Mouse (Mus musculus) liver, embryonic 11.5 days (tissue): ENCODE measurements around the gene Casp3. TPM values are rescaled to one million over a fixed set of nuclear protein-coding genes. Genes with fewer than 3 reads are reported as not detected.

Source experiments
- ATAC-seq: fragments of 200-750 bp; cut with Nextera tagmentation; replicated peaks from 2 replicates; pipeline ENCODE4 v1.8.0; 2017; ENCODE audit warnings: moderate number of reproducible peaks, mild to moderate bottlenecking, moderate TSS enrichment, moderate library complexity; ENCODE audit not compliant: low FRiP score
- DNase-seq: peaks from one replicate; pipeline ENCODE4 v3.0.0-alpha.2; 2017; ENCODE audit warnings: low spot score
- H3K27ac ChIP-seq: fragments of 300-500 bp; sonication (generic); 2 replicates; pipeline ENCODE4 v1.5.1; 2014; ENCODE audit warnings: mild to moderate bottlenecking, low read depth, low read length, control low read depth
- H3K27me3 ChIP-seq: fragments of 300-500 bp; sonication (generic); replicated peaks from 2 replicates; pipeline ENCODE4 v1.6.1; 2014; ENCODE audit warnings: low read length, mixed read lengths; ENCODE audit not compliant: control insufficient read depth, insufficient read depth
- H3K36me3 ChIP-seq: fragments of 300-500 bp; sonication (generic); 2 replicates; pipeline ENCODE4 v1.6.1; 2014; ENCODE audit warnings: mild to moderate bottlenecking, low read length, moderate library complexity, mixed read lengths; ENCODE audit not compliant: control insufficient read depth, insufficient read depth
- H3K4me1 ChIP-seq: fragments of 300-500 bp; sonication (generic); replicated peaks from 2 replicates; pipeline ENCODE4 v1.6.1; 2014; ENCODE audit warnings: low read length, mixed read lengths; ENCODE audit not compliant: control insufficient read depth, insufficient read depth
- H3K4me2 ChIP-seq: fragments of 300-500 bp; sonication (generic); 2 replicates; pipeline ENCODE4 v1.6.1; 2014; ENCODE audit warnings: mild to moderate bottlenecking, control low read depth, moderate library complexity
- H3K4me3 ChIP-seq: fragments of 300-500 bp; sonication (generic); 2 replicates; pipeline ENCODE4 v1.5.1; 2014; ENCODE audit warnings: low read depth, low read length, control low read depth
- H3K9ac ChIP-seq: fragments of 300-500 bp; sonication (generic); 2 replicates; pipeline ENCODE4 v1.6.1; 2014; ENCODE audit warnings: low read depth, low read length, control low read depth
- H3K9me3 ChIP-seq: fragments of 300-500 bp; sonication (generic); 2 replicates; pipeline ENCODE4 v1.6.1; 2016; ENCODE audit warnings: low read length, inconsistent platforms, mixed read lengths; ENCODE audit not compliant: control insufficient read depth
- WGBS: fragments of 180-500 bp; shearing (Covaris S2); extraction: QIAGEN DNeasy Blood & Tissue Kit; methylation state at CpG from one replicate; pipeline ENCODE4 v1.1.7; 2014; 5-methylcytosine and 5-hydroxymethylcytosine counted together
- polyA plus RNA-seq: library from polyadenylated mRNA; unstranded; fragments of >200 nt; fragmentation: Nextera tagmentation; extraction: Ambion mirVana; gene quantifications from 2 replicates; pipeline ENCODE4 v1.2.1, GENCODE M21; 2014

The Casp3 gene
- polyA plus RNA-seq, 1 experiment from 2014 or later: 155 TPM

DNA sequence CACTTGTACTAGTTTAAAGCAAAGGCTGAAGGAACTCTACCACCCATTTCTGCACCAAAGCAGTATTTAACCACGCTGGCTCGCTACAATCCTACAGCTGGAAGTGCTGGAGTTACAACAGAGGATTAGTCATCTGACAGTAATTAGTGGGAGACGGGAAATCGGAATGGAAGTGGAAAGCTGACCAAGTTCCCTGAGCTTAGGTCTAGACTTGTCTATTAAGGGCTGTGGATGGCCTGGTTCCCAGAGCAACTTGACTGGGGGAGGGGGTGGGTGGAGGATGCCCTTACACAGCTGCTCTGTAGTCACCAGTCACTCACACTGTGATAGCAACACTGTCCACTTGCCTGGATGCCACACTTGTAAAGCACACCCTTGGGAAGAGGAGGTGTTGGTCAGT lies 3.7 kb upstream of the Casp3 start:
- Histone ChIP-seq H3K27me3 (no peaks in the 10 kb centered on the region), H3K4me3 (no peak overlapping the region), H3K9me3 (no peaks in the 10 kb centered on the region), H3K9ac (no peak overlapping the region), H3K4me1 (peaks cover 4% of the 10 kb centered on the region; the same call in 1 of the 2 replicates), H3K4me2 (no peak overlapping the region), H3K36me3 (no peaks in the 10 kb centered on the region), H3K27ac (no peak overlapping the region)
- WGBS: 75% methylated on average over 4 of the region's 4 CpGs
- no peak for ATAC-seq
- no peak for DNase-seq

- Histone ChIP-seq H3K4me2 (peak overlapping the region; percentile 81), H3K9me3 (no peaks in the 10 kb centered on the region), H3K27ac (peak overlapping the region; percentile 93), H3K27me3 (no peaks in the 10 kb centered on the region), H3K4me3 (peak overlapping the region; percentile 70), H3K36me3 (no peaks in the 10 kb centered on the region), H3K4me1 (peaks cover 8% of the 10 kb centered on the region), H3K9ac (peak overlapping the region; percentile 77)
- DNase-seq (no peak), ATAC-seq (no peak)
- WGBS: 32% methylated on average over 8 of the region's 8 CpGs
Observed at GRCm38 (mm10) chr8:46615936-46616335, 1.2 kb upstream of the Casp3 start.

- no peak for DNase-seq
- H3K9ac ChIP-seq: peak overlapping the region; percentile 86
- ATAC-seq: peak; percentile 55
Observed at GRCm38 (mm10) chr8:46617690-46618620, 864 bp downstream of the Casp3 start.

DNA sequence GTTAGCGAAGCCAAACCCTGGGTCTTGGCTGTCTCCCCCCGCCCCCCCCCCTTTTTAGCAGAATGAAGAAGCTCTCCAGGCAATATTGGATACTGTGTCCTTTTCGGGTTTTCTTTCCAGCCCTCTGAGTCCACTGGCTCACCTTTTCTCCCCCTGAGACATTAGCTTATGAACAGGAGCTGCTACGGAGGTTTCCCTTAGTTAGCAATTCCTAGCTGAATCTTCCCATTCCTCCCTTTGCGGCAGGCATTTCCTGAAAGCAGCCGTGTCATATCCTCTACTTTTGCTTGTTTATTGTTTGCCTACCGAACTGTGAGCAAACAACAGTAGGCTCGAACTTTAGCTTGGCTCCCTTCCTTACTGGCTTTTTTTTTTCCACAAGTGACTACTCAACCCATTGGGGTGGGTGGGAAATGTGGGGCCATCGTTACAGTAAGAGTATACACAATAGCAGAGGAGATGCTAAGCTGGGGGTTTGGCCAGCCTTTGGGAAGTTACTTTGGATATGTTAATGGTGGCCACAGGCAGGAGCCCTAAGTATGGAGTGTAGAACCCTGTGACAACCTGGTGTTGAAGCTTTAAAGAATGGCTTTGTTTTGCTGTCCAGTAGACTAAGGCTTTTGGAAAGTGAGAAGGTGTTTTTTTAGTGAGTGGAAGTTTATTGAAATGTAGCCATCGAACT lies 1.7 kb downstream of the Casp3 start:
- no peak for DNase-seq
- peaks cover 8% of the 10 kb centered on the region for H3K4me1 ChIP-seq

More at GRCm38 (mm10) chr8:46617690-46618620, 864 bp downstream of the Casp3 start:
- no peaks in the 10 kb centered on the region for H3K36me3 ChIP-seq
- peak overlapping the region; percentile 93 for H3K27ac ChIP-seq
- no peaks in the 10 kb centered on the region for H3K27me3 ChIP-seq
- H3K4me1 ChIP-seq: peaks cover 8% of the 10 kb centered on the region
- H3K4me2 ChIP-seq: peak overlapping the region; percentile 89
- under 1% methylated on average over 38 of the region's 38 CpGs for WGBS
- H3K9me3 ChIP-seq: no peaks in the 10 kb centered on the region
- H3K4me3 ChIP-seq: peak overlapping the region; percentile 70

DNA sequence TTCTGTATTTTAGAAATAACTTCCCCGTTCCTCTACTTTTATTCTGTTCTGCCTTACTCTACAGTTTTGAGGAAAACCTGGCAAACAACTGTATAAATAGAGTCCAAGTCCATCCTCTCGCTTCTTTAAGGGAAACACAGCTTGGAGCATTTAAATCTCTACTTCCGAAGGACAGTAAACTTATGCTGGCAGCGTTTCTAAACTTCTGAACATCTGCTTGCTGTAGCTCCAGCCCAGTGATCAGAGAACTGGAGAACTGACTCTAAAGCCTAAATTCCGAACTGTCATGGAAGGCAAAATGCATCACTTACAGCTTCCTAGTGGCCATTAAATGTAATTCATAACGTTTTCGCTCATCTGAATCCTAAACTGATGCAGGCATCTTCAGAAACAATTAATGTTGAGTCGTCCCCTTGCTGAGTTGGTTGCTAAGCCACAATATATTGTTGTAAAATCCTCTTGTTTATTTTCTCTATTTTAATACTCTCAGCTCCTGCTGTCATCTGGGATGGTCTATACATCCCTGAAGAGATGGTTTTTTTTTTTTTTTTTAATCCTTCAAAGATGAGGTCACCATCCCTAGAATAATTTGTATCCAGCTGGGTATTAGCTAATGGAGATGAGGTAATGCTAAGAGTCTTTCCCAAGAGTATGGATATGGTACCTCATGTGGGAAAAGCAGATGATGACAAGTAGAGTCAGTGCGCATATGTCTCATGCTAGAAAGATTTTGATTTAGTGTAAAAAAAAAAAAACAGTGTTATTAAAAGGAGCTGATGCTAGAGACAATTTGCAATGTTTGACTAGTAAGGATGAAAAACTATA lies 5.6 kb downstream of the Casp3 start:
- H3K27me3 ChIP-seq: no peaks in the 10 kb centered on the region
- H3K36me3 ChIP-seq: no peaks in the 10 kb centered on the region
- H3K4me1 ChIP-seq: peaks cover 29% of the 10 kb centered on the region
- ATAC-seq (no peak), DNase-seq (no peak)
- no peak overlapping the region for H3K4me2 ChIP-seq
- no peaks in the 10 kb centered on the region for H3K9me3 ChIP-seq
- no peak overlapping the region for H3K4me3 ChIP-seq
- H3K9ac ChIP-seq: no peak overlapping the region
- WGBS: 87% methylated on average over 9 of the region's 9 CpGs
- H3K27ac ChIP-seq: no peak overlapping the region

More for the DNA sequence above, 1.7 kb downstream of the Casp3 start:
- no peak for ATAC-seq
- 7% methylated on average over 10 of the region's 10 CpGs for WGBS
- peak overlapping the region; percentile 86 for H3K9ac ChIP-seq
- no peaks in the 10 kb centered on the region for H3K36me3 ChIP-seq
- peak overlapping the region; percentile 70 for H3K4me3 ChIP-seq
- no peaks in the 10 kb centered on the region for H3K27me3 ChIP-seq
- H3K9me3 ChIP-seq: no peaks in the 10 kb centered on the region
- H3K27ac ChIP-seq: no peak overlapping the region
- H3K4me2 ChIP-seq: peak overlapping the region; percentile 89

GRCm38 (mm10) chr8:46625166-46625565 lies 8.1 kb downstream of the Casp3 start:
- H3K27ac ChIP-seq: no peak overlapping the region
- 8% methylated on average over 1 of the region's 1 CpGs for WGBS
- H3K36me3 ChIP-seq: peaks cover 5% of the 10 kb centered on the region; the same call in 1 of the 2 replicates
- H3K4me2 ChIP-seq: no peak overlapping the region
- no peaks in the 10 kb centered on the region for H3K27me3 ChIP-seq
- H3K9ac ChIP-seq: no peak overlapping the region
- no peak overlapping the region for H3K4me3 ChIP-seq
- no peaks in the 10 kb centered on the region for H3K9me3 ChIP-seq
- ATAC-seq (no peak), DNase-seq (no peak)
- peaks cover 28% of the 10 kb centered on the region for H3K4me1 ChIP-seq

DNA sequence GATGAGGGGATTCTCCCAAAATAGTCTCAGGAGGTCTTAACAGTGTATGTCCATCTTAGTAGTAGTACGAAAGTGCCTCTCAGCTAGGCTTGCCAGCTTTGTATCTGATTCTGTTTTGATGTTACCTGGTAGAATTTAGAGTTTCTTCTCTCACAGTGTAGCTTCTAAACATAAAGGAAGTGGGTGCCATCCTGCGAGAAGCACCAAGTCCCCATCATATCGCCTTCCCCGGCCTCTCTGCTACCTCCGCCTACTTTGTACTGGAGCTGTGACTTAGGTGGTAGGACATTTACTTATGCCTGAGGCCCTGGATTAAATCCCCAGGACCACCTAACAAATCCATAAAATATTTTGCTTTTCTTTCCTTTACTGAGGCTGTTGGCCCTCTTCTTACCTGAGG lies 9.6 kb downstream of the Casp3 start:
- DNase-seq (no peak), ATAC-seq (no peak)
- WGBS: 88% methylated on average over 5 of the region's 5 CpGs
- peaks cover 9% of the 10 kb centered on the region; the same call in 1 of the 2 replicates for H3K36me3 ChIP-seq
- H3K4me1 ChIP-seq: peaks cover 28% of the 10 kb centered on the region
- H3K4me2 ChIP-seq: no peak overlapping the region
- H3K4me3 ChIP-seq: no peak overlapping the region
- H3K27me3 ChIP-seq: no peaks in the 10 kb centered on the region
- H3K9ac ChIP-seq: no peak overlapping the region
- H3K9me3 ChIP-seq: no peaks in the 10 kb centered on the region
- no peak overlapping the region for H3K27ac ChIP-seq

DNA sequence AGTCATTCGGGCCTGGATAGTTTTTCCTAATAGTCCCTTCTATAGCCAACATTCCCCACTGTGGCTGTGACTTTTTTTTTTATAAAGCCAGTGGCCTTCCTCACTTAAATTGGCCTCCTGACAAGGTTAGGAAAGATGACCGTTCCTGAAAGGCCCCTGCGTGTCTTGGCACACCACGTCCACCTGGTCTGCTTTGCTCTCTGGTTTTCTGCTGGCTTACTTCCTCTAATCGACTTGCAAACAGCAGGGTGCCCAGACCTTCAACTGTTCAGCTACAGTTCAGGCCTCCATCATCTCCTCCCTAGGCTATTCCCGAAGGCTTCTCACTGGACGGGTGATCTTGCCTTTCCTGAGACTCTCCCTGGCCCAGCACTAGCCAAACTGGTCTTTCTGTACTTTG lies 10.8 kb downstream of the Casp3 start:
- no peak overlapping the region for H3K4me3 ChIP-seq
- WGBS: 68% methylated on average over 7 of the region's 7 CpGs
- no peak overlapping the region for H3K9ac ChIP-seq
- H3K4me1 ChIP-seq: peaks cover 28% of the 10 kb centered on the region
- H3K27me3 ChIP-seq: no peaks in the 10 kb centered on the region
- H3K4me2 ChIP-seq: no peak overlapping the region
- no peak for DNase-seq
- no peaks in the 10 kb centered on the region for H3K9me3 ChIP-seq
- ATAC-seq: no peak
- no peak overlapping the region for H3K27ac ChIP-seq
- peaks cover 11% of the 10 kb centered on the region; the same call in 1 of the 2 replicates for H3K36me3 ChIP-seq
